Mouse (Mus musculus) G1E (cell line): Measurements from ENCODE around the gene Tnik.

Experiments
- CTCF ChIP-seq: IDR thresholded peaks from 2 replicates; pipeline ENCODE4 v1.5.1; 2012; ENCODE audit warnings: low read depth, low read length, inconsistent platforms, mixed read lengths
- GATA1 ChIP-seq: IDR thresholded peaks from 2 replicates; pipeline ENCODE4 v1.6.1; 2012; ENCODE audit warnings: borderline replicate concordance, low read length, inconsistent platforms, mixed read lengths
- TAL1 ChIP-seq: conservative IDR thresholded peaks from 2 replicates; pipeline ENCODE4 v1.6.1; 2012; ENCODE audit warnings: low read depth, low read length, inconsistent platforms, mixed read lengths

DNA sequence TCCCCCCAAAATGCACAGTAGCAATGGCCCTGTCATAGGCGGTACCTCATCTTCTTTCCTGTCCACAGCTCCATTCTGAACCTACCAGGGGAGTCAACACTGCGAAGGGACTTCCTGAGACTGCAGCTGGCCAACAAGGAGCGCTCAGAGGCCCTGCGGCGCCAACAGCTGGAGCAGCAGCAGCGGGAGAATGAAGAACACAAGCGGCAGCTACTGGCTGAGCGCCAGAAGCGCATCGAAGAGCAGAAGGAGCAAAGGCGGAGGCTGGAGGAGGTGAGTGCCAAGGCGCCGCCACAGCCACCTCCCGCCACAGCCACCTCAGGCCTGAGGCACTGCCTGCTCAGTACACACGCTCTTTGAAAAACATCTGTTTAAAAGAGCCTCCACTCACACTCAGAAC, 314.3 kb downstream of the Tnik start:
- TF ChIP-seq CTCF, result no peak
- no peak for TF ChIP-seq GATA1
- no peak for TF ChIP-seq TAL1
